ENCODE assay signal across 26 mouse cellular contexts in the genomic region with DNA sequence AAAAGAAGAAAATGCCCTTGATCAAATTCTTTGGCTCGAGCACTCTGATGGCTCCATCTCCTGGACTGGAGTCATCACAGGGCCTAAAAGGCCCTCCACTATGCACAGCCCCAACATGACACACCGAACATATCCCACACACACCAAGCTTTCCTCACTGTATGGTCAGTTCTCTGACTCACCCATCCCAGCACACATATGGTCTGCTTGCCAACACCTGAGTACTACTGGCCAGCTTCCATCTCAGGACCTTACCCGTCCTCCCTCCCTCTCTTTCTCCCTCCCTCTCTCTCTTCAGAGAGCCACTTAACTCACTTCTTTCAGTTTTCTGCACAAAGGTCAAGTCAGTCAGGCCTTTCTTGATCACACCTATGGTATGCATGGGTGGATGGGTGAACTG. TPM values are rescaled to one million over a fixed set of nuclear protein-coding genes. Genes with fewer than 3 reads are reported as not detected.
DNase-seq lines count a peak whose midpoint lies in the region; ATAC-seq and TF ChIP-seq lines count a peak whose summit lies in the region.
"Had no signal": no experiment of that assay in that cellular context is flagged by ENCODE, and none has a peak within 500 bp of the region (broad histone marks: within the 10 kb centered on the region; RNA-seq: fewer than 3 reads in every experiment).

No protein-coding gene starts in this region.

- TF ChIP-seq EP300 in liver, postnatal 0 days (IDR thresholded peaks at IDR 0.05; ENCODE audit: low read depth) = no peak

- peaks cover 48% of the 10 kb centered on the region for H3K4me1 ChIP-seq in liver, embryonic 12.5 days
- peaks cover 13% of the 10 kb centered on the region for H3K4me1 ChIP-seq in liver, postnatal 0 days (ENCODE audit: insufficient read depth)
- peaks cover 31% of the 10 kb centered on the region for H3K4me1 ChIP-seq in intestine, embryonic 14.5 days (replicated peaks; ENCODE audit: control insufficient read depth, insufficient read depth, low read length)
- peaks cover 33% of the 10 kb centered on the region for H3K4me1 ChIP-seq in limb, embryonic 10.5 days
- peaks cover 17% of the 10 kb centered on the region for H3K4me1 ChIP-seq in forebrain, embryonic 16.5 days (replicated peaks; ENCODE audit: control insufficient read depth, insufficient read depth, low read length)

- H3K27ac ChIP-seq in liver, embryonic 12.5 days = peak overlapping the region; percentile 70; the same call in 1 of the 2 replicates
- no peak overlapping the region for H3K27ac ChIP-seq in liver, postnatal 0 days (ENCODE audit: low read depth)
- peak overlapping the region; percentile 30; the same call in 1 of the 2 replicates for H3K27ac ChIP-seq in intestine, embryonic 14.5 days (ENCODE audit: low read depth)
- no peak overlapping the region for H3K27ac ChIP-seq in limb, embryonic 10.5 days
- H3K27ac ChIP-seq in forebrain, embryonic 16.5 days (ENCODE audit: low read length) = no peak overlapping the region
- H3K27ac ChIP-seq: forebrain, embryonic 13.5 days; gastrocnemius, adult 2 months; neural tube, embryonic 13.5 days had no signal

- no peak for TF ChIP-seq CTCF in liver, postnatal 0 days (IDR thresholded peaks at IDR 0.05; ENCODE audit: low read depth)

- no peak overlapping the region for H3K4me2 ChIP-seq in liver, embryonic 12.5 days
- no peak overlapping the region for H3K4me2 ChIP-seq in liver, postnatal 0 days (ENCODE audit: low read depth, low read length)
- no peak overlapping the region for H3K4me2 ChIP-seq in intestine, embryonic 14.5 days (ENCODE audit: low read length)
- H3K4me2 ChIP-seq in forebrain, embryonic 16.5 days (ENCODE audit: low read length) = no peak overlapping the region
- H3K4me2 ChIP-seq: forebrain, embryonic 13.5 days; lung, embryonic 15.5 days; midbrain, embryonic 11.5 days; neural tube, embryonic 13.5 days had no signal

- 78% methylated on average over 3 of the region's 3 CpGs for WGBS in liver, embryonic 12.5 days (ENCODE audit: insufficient replicate concordance)
- 78% methylated on average over 3 of the region's 3 CpGs for WGBS in liver, postnatal 0 days (ENCODE audit: insufficient replicate concordance)
- 91% methylated on average over 3 of the region's 3 CpGs for WGBS in intestine, embryonic 14.5 days
- 96% methylated on average over 3 of the region's 3 CpGs for WGBS in limb, embryonic 10.5 days
- WGBS in forebrain, embryonic 16.5 days = 88% methylated on average over 3 of the region's 3 CpGs

- no peaks in the 10 kb centered on the region for H3K27me3 ChIP-seq in liver, embryonic 12.5 days (replicated peaks)
- no peaks in the 10 kb centered on the region for H3K27me3 ChIP-seq in liver, postnatal 0 days (ENCODE audit: insufficient read depth, low read length)
- no peaks in the 10 kb centered on the region for H3K27me3 ChIP-seq in intestine, embryonic 14.5 days (replicated peaks; ENCODE audit: control insufficient read depth, insufficient read depth, low read length)
- no peaks in the 10 kb centered on the region for H3K27me3 ChIP-seq in limb, embryonic 10.5 days (ENCODE audit: low read depth, poor library complexity, severe bottlenecking)
- H3K27me3 ChIP-seq in forebrain, embryonic 16.5 days (replicated peaks; ENCODE audit: control insufficient read depth, insufficient read depth, low read length) = peaks cover 43% of the 10 kb centered on the region

- peaks cover 20% of the 10 kb centered on the region for H3K36me3 ChIP-seq in liver, embryonic 12.5 days
- H3K36me3 ChIP-seq in liver, postnatal 0 days (replicated peaks; ENCODE audit: insufficient read depth, low read length) = no peaks in the 10 kb centered on the region
- H3K36me3 ChIP-seq in intestine, embryonic 14.5 days (ENCODE audit: control insufficient read depth, insufficient read depth, low read length) = peaks cover 4% of the 10 kb centered on the region; the same call in 1 of the 2 replicates
- peaks cover 28% of the 10 kb centered on the region for H3K36me3 ChIP-seq in limb, embryonic 10.5 days
- H3K36me3 ChIP-seq in forebrain, embryonic 16.5 days (ENCODE audit: control insufficient read depth, insufficient read depth) = no peaks in the 10 kb centered on the region
- H3K36me3 ChIP-seq: neural tube, embryonic 13.5 days had no signal

- no peak for ATAC-seq in liver, embryonic 12.5 days
- ATAC-seq in liver, postnatal 0 days = no peak
- no peak for ATAC-seq in intestine, embryonic 14.5 days (replicated peaks; ENCODE audit: low FRiP score, low TSS enrichment, low read depth)
- no peak for ATAC-seq in forebrain, embryonic 16.5 days
- ATAC-seq: CD4-positive, CD25-positive, alpha-beta regulatory T cell, adult 4 months; forebrain, embryonic 13.5 days; hindbrain, embryonic 16.5 days had no signal

- 0 out of 2 replicates have a peak, but pooled peaks cover 4% of the 10 kb centered on the region for H3K9me3 ChIP-seq in liver, embryonic 12.5 days (replicated peaks)
- H3K9me3 ChIP-seq in liver, postnatal 0 days (ENCODE audit: low read length) = no peaks in the 10 kb centered on the region
- H3K9me3 ChIP-seq in intestine, embryonic 14.5 days (ENCODE audit: control insufficient read depth, low read length) = peaks cover 6% of the 10 kb centered on the region; the same call in 1 of the 2 replicates
- H3K9me3 ChIP-seq in limb, embryonic 10.5 days (replicated peaks) = 0 out of 2 replicates have a peak, but pooled peaks cover 4% of the 10 kb centered on the region
- H3K9me3 ChIP-seq in forebrain, embryonic 16.5 days (ENCODE audit: control insufficient read depth, low read length) = peaks cover 7% of the 10 kb centered on the region
- H3K9me3 ChIP-seq: lung, embryonic 15.5 days had no signal

- intact Hi-C loops in heart, postnatal 14 days (cut with DNase I) = no loop called here

- peak; percentile 90 for DNase-seq in heart, adult 11 months
- DNase-seq in heart, postnatal 14 days = no peak
- DNase-seq in liver, postnatal 0 days = no peak
- peak; percentile 13 for DNase-seq in 3134 (ENCODE audit: extremely low read depth, insufficient read length, low spot score)
- DNase-seq in intestine, embryonic 14.5 days (ENCODE audit: low spot score) = no peak
- no peak for DNase-seq in limb, embryonic 10.5 days (ENCODE audit: low spot score)
- DNase-seq: adrenal gland, adult 8-10 months; cerebellum, adult 11 months; cerebellum, adult 9-10 months; cerebellum, postnatal 36 days; gastrocnemius, adult 2 months; gastrocnemius, postnatal 36 days; kidney, adult 11 months; kidney, postnatal 14 days; layer of hippocampus, adult 9-11 months; thymus, adult 2 months; thymus, postnatal 36 days had no signal

- no peak overlapping the region for H3K4me3 ChIP-seq in liver, embryonic 12.5 days
- H3K4me3 ChIP-seq in liver, postnatal 0 days (ENCODE audit: low read depth, low read length) = no peak overlapping the region
- H3K4me3 ChIP-seq in intestine, embryonic 14.5 days (ENCODE audit: low read depth, low read length) = no peak overlapping the region
- H3K4me3 ChIP-seq in limb, embryonic 10.5 days = no peak overlapping the region
- no peak overlapping the region for H3K4me3 ChIP-seq in forebrain, embryonic 16.5 days (replicated peaks; ENCODE audit: low read length)
- H3K4me3 ChIP-seq: forebrain, embryonic 13.5 days; gastrocnemius, adult 2 months; lung, embryonic 15.5 days; myocyte; neural tube, embryonic 13.5 days had no signal

- H3K9ac ChIP-seq in liver, embryonic 12.5 days = no peak overlapping the region
- H3K9ac ChIP-seq in liver, postnatal 0 days (replicated peaks) = no peak overlapping the region
- no peak overlapping the region for H3K9ac ChIP-seq in intestine, embryonic 14.5 days (ENCODE audit: low read length)
- H3K9ac ChIP-seq in forebrain, embryonic 16.5 days (replicated peaks; ENCODE audit: low read depth, low read length) = no peak overlapping the region
- H3K9ac ChIP-seq: forebrain, embryonic 13.5 days; lung, embryonic 15.5 days; neural tube, embryonic 13.5 days had no signal

RNA-seq across cellular contexts. Expression of gene Tgfbr3, which starts 36.0 kb away (rescaled TPM):
- total RNA-seq in heart, postnatal 14 days (2021) = 10 to 100 TPM; 47.3 to 59.0 TPM
- 18.4 and 19.2 TPM in 2 replicates for polyA plus RNA-seq in liver, embryonic 12.5 days (2016; fragmentation: Nextera tagmentation; extraction: Ambion mirVana)
- 3.8 and 4.4 TPM in 2 replicates for polyA plus RNA-seq in liver, postnatal 0 days (2015; fragmentation: Nextera tagmentation; extraction: Ambion mirVana)
- 24.4 and 28.7 TPM in 2 replicates for polyA plus RNA-seq in intestine, embryonic 14.5 days (2014; fragmentation: Nextera tagmentation; extraction: Ambion mirVana)
- polyA plus RNA-seq in limb, embryonic 10.5 days (2016; fragmentation: Nextera tagmentation; extraction: Ambion mirVana) = 12.1 and 13.6 TPM in 2 replicates
- polyA plus RNA-seq in forebrain, embryonic 16.5 days (2015; fragmentation: Nextera tagmentation; extraction: Ambion mirVana) = 2.2 and 4.0 TPM in 2 replicates

Comparison
In these comparisons a context has a peak if more than half of its experiments do, and no peak if none do; other contexts are left out.
1. DNase-seq: peak in heart, adult 11 months (single experiment) and 3134 (single experiment); none in heart, postnatal 14 days (0 of 2), liver, postnatal 0 days (single experiment), intestine, embryonic 14.5 days (single experiment) and limb, embryonic 10.5 days (single experiment).
2. H3K27ac ChIP-seq: peak in liver, embryonic 12.5 days (single experiment) and intestine, embryonic 14.5 days (single experiment); none in liver, postnatal 0 days (single experiment), limb, embryonic 10.5 days (single experiment) and forebrain, embryonic 16.5 days (single experiment).